Mouse (Mus musculus) forebrain, postnatal 0 days (tissue): ENCODE measurements around the gene Nfib. TPM values are rescaled to one million over a fixed set of nuclear protein-coding genes. Genes with fewer than 3 reads are reported as not detected.
A peak's percentile ranks its signal among the peaks of the same experiment; 100 is the strongest.

Experiments
- ATAC-seq: fragments of 200-750 bp; cut with Nextera tagmentation; 2 replicates; pipeline ENCODE4 v1.8.0; 2017; ENCODE audit warnings: mild to moderate bottlenecking, moderate library complexity
- DNase-seq: peaks from one replicate; pipeline ENCODE4 v3.0.0-alpha.2; 2015
- H3K27ac ChIP-seq: fragments of 300-500 bp; sonication (generic); 2 replicates; pipeline ENCODE4 v1.5.1; 2014; ENCODE audit warnings: low read depth, mild to moderate bottlenecking, antibody characterized with exemption, low read length, moderate library complexity, mixed read lengths
- H3K27me3 ChIP-seq: fragments of 300-500 bp; sonication (generic); 2 replicates; pipeline ENCODE4 v1.6.1; 2014; ENCODE audit warnings: mild to moderate bottlenecking, low read length, mixed read lengths; ENCODE audit not compliant: insufficient read depth
- H3K36me3 ChIP-seq: fragments of 300-500 bp; sonication (generic); 2 replicates; pipeline ENCODE4 v1.6.1; 2014; ENCODE audit warnings: mild to moderate bottlenecking, moderate library complexity; ENCODE audit not compliant: insufficient read depth
- H3K4me1 ChIP-seq: fragments of 300-500 bp; sonication (generic); 2 replicates; pipeline ENCODE4 v1.6.1; 2014; ENCODE audit warnings: antibody characterized with exemption; ENCODE audit not compliant: insufficient read depth
- H3K4me2 ChIP-seq: fragments of 300-500 bp; sonication (generic); 2 replicates; pipeline ENCODE4 v1.6.1; 2014; ENCODE audit warnings: low read depth, mild to moderate bottlenecking, moderate library complexity
- H3K4me3 ChIP-seq: fragments of 300-500 bp; sonication (generic); 2 replicates; pipeline ENCODE4 v1.5.1; 2014; ENCODE audit warnings: low read depth, low read length, mixed read lengths
- H3K9ac ChIP-seq: fragments of 300-500 bp; sonication (generic); 2 replicates; pipeline ENCODE4 v1.6.1; 2014; ENCODE audit warnings: mild to moderate bottlenecking
- H3K9me3 ChIP-seq: fragments of 300-500 bp; sonication (generic); 2 replicates; pipeline ENCODE4 v1.6.1; 2016; ENCODE audit warnings: low read length
- CTCF ChIP-seq: sonication (generic); IDR thresholded peaks from 2 replicates; pipeline ENCODE4 v1.5.1; 2016; ENCODE audit warnings: antibody characterized with exemption, control low read depth, low read depth
- WGBS: fragments of 180-500 bp; shearing (Covaris S2); extraction: QIAGEN DNeasy Blood & Tissue Kit; methylation state at CpG from one replicate; pipeline ENCODE4 v1.1.7; 2014; 5-methylcytosine and 5-hydroxymethylcytosine counted together
- polyA plus RNA-seq: library from polyadenylated mRNA; unstranded; fragments of >200 nt; fragmentation: Nextera tagmentation; extraction: Ambion mirVana; gene quantifications from 2 replicates; pipeline ENCODE4 v1.2.1, GENCODE M21; 2015
- total RNA-seq: library from RNA; depleted of rRNA; stranded (reverse); fragments of >200 nt; gene quantifications from 2 replicates; pipeline ENCODE4 v1.2.3, GENCODE M21; 2014

The Nfib gene
- total and polyA plus RNA-seq, 2 experiments from 2014 or later: 69.0 to 135 TPM

- 86% methylated on average over 7 of the region's 7 CpGs for WGBS
- Histone ChIP-seq H3K27ac (no peak overlapping the region), H3K36me3 (no peaks in the 10 kb centered on the region), H3K9me3 (no peaks in the 10 kb centered on the region), H3K9ac (no peak overlapping the region), H3K27me3 (no peaks in the 10 kb centered on the region), H3K4me2 (no peak overlapping the region), H3K4me1 (no peaks in the 10 kb centered on the region), H3K4me3 (no peak overlapping the region)
- TF ChIP-seq CTCF: no peak
- DNase-seq (no peak), ATAC-seq (no peak)
Measured at GRCm38 (mm10) chr4:82552238-82552637, 153.3 kb downstream of the Nfib start.

- DNase-seq (no peak), ATAC-seq (no peak)
- no peaks in the 10 kb centered on the region for H3K4me1 ChIP-seq
- no peak overlapping the region for H3K4me3 ChIP-seq
- no peaks in the 10 kb centered on the region for H3K9me3 ChIP-seq
- no peak overlapping the region for H3K9ac ChIP-seq
- no peaks in the 10 kb centered on the region for H3K27me3 ChIP-seq
- WGBS: 59% methylated on average over 10 of the region's 10 CpGs
- no peaks in the 10 kb centered on the region for H3K36me3 ChIP-seq
- no peak for TF ChIP-seq CTCF
- H3K4me2 ChIP-seq: no peak overlapping the region
- H3K27ac ChIP-seq: no peak overlapping the region
Measured at GRCm38 (mm10) chr4:82549762-82550380, 155.7 kb downstream of the Nfib start.

- Histone ChIP-seq H3K4me1 (0 out of 2 replicates have a peak, but pooled peaks cover 2% of the 10 kb centered on the region), H3K36me3 (no peaks in the 10 kb centered on the region), H3K9ac (no peak overlapping the region), H3K27ac (no peak overlapping the region), H3K4me2 (no peak overlapping the region), H3K9me3 (no peaks in the 10 kb centered on the region), H3K4me3 (no peak overlapping the region), H3K27me3 (no peaks in the 10 kb centered on the region)
- DNase-seq: no peak
- no peak for TF ChIP-seq CTCF
- WGBS: 93% methylated on average over 1 of the region's 1 CpGs
- ATAC-seq: no peak
Measured at GRCm38 (mm10) chr4:82548247-82548646, 157.3 kb downstream of the Nfib start.

- H3K27ac ChIP-seq: no peak overlapping the region
- no peak overlapping the region for H3K4me3 ChIP-seq
- no peaks in the 10 kb centered on the region for H3K27me3 ChIP-seq
- no peak for TF ChIP-seq CTCF
- H3K4me2 ChIP-seq: no peak overlapping the region
- ATAC-seq (no peak), DNase-seq (no peak)
- peaks cover 19% of the 10 kb centered on the region; the same call in 1 of the 2 replicates for H3K4me1 ChIP-seq
- no peaks in the 10 kb centered on the region for H3K36me3 ChIP-seq
- 58% methylated on average over 3 of the region's 3 CpGs for WGBS
- H3K9ac ChIP-seq: no peak overlapping the region
- H3K9me3 ChIP-seq: no peaks in the 10 kb centered on the region
Measured at GRCm38 (mm10) chr4:82543936-82544335, 161.6 kb downstream of the Nfib start.

GRCm38 (mm10) chr4:82543398-82543740 lies 162.2 kb downstream of the Nfib start:
- Histone ChIP-seq H3K36me3 (no peaks in the 10 kb centered on the region), H3K9me3 (no peaks in the 10 kb centered on the region), H3K27ac (peak overlapping the region; percentile 31), H3K9ac (no peak overlapping the region), H3K4me2 (no peak overlapping the region), H3K27me3 (no peaks in the 10 kb centered on the region), H3K4me3 (no peak overlapping the region), H3K4me1 (peaks cover 19% of the 10 kb centered on the region; the same call in 1 of the 2 replicates)
- no peak for TF ChIP-seq CTCF
- DNase-seq (no peak), ATAC-seq (no peak)
- WGBS: 56% methylated on average over 4 of the region's 4 CpGs

- Histone ChIP-seq H3K36me3 (no peaks in the 10 kb centered on the region), H3K27ac (peak overlapping the region; percentile 31), H3K4me2 (0 out of 2 replicates have a peak overlapping the region, but pooled peaks have one; percentile 6), H3K9me3 (no peaks in the 10 kb centered on the region), H3K27me3 (no peaks in the 10 kb centered on the region), H3K4me1 (peaks cover 19% of the 10 kb centered on the region; the same call in 1 of the 2 replicates), H3K9ac (no peak overlapping the region), H3K4me3 (no peak overlapping the region)
- 51% methylated on average over 10 of the region's 10 CpGs for WGBS
- no peak for TF ChIP-seq CTCF
- peak; percentile 38; the same call in 1 of the 2 replicates for ATAC-seq
- DNase-seq: no peak
Measured at GRCm38 (mm10) chr4:82542656-82543397, 162.7 kb downstream of the Nfib start.

GRCm38 (mm10) chr4:82541894-82542510 lies 163.5 kb downstream of the Nfib start:
- no peak overlapping the region for H3K4me3 ChIP-seq
- 28% methylated on average over 7 of the region's 7 CpGs for WGBS
- H3K27ac ChIP-seq: peak overlapping the region; percentile 62
- ATAC-seq: peak; percentile 74
- no peak overlapping the region for H3K9ac ChIP-seq
- no peaks in the 10 kb centered on the region for H3K27me3 ChIP-seq
- no peaks in the 10 kb centered on the region for H3K36me3 ChIP-seq
- peaks cover 27% of the 10 kb centered on the region for H3K4me1 ChIP-seq
- no peak overlapping the region for H3K4me2 ChIP-seq
- peak; percentile 79 for TF ChIP-seq CTCF
- peak; percentile 90 for DNase-seq
- no peaks in the 10 kb centered on the region for H3K9me3 ChIP-seq
